Mouse (Mus musculus): Measurements from ENCODE around the gene Gm17545. TPM values are rescaled to one million over a fixed set of nuclear protein-coding genes. Genes with fewer than 3 reads are reported as not detected.
A peak's percentile ranks its signal among the peaks of the same experiment; 100 is the strongest.
"Not testable (repeated sequence)": the region's sequence is repeated elsewhere in the genome, so short reads cannot be mapped to it uniquely, and the experiment has no call there.

Gene Gm17545
- not detected in 2 replicates for polyA plus RNA-seq (2015; fragmentation: Nextera tagmentation; extraction: Ambion mirVana)

DNA sequence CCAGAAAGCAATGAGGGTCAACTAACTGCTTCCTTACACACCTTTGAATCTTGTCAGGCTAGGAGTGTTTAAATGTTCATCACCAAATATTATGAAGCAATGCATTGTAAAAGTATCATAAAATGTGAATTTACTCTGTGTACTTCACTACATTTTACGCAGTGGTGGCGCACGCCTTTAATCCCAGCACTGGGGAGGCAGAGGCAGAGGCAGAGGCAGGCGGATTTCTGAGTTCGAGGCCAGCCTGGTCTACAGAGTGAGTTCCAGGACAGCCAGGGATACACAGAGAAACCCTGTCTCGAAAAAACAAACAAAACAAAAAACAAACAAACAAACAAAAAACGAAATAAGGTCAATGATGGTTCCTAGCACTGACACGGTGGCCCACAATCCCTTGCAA lies at the start of gene Gm17545:
TSS of gene Gm17545 (plus strand) at position 301 of the 400 bp plus-strand sequence.
- not testable (repeated sequence) for H3K27ac ChIP-seq; H3K4me2 ChIP-seq (ENCODE audit: low read length); H3K9me3 ChIP-seq (replicated peaks; ENCODE audit: low read length); H3K9ac ChIP-seq (ENCODE audit: low read depth, low read length); ATAC-seq (replicated peaks; ENCODE audit: low FRiP score, low read depth); H3K4me1 ChIP-seq (replicated peaks; ENCODE audit: insufficient read depth, low read length); H3K4me3 ChIP-seq (replicated peaks; ENCODE audit: low read depth, low read length); DNase-seq (ENCODE audit: low spot score); H3K27me3 ChIP-seq (ENCODE audit: insufficient read depth, low read length)
- WGBS = 94% methylated on average over 8 of the region's 8 CpGs
- H3K36me3 ChIP-seq (ENCODE audit: insufficient read depth, low read length) = peaks cover 68% of the 10 kb centered on the region

GRCm38 (mm10) chr9:22405414-22405813 lies 48.7 kb upstream of the Gm17545 start:
- Histone ChIP-seq H3K4me2 (ENCODE audit: low read length) (no peak overlapping the region), H3K27ac (no peak overlapping the region), H3K36me3 (ENCODE audit: insufficient read depth, low read length) (no peaks in the 10 kb centered on the region), H3K4me3 (replicated peaks; ENCODE audit: low read depth, low read length) (no peak overlapping the region), H3K27me3 (ENCODE audit: insufficient read depth, low read length) (no peaks in the 10 kb centered on the region), H3K9ac (ENCODE audit: low read depth, low read length) (no peak overlapping the region), H3K9me3 (replicated peaks; ENCODE audit: low read length) (no peaks in the 10 kb centered on the region), H3K4me1 (replicated peaks; ENCODE audit: insufficient read depth, low read length) (no peaks in the 10 kb centered on the region)
- ATAC-seq (replicated peaks; ENCODE audit: low FRiP score, low read depth) (no peak), DNase-seq (ENCODE audit: low spot score) (no peak)
- no peak for TF ChIP-seq CTCF (IDR thresholded peaks at IDR 0.05; ENCODE audit: low read depth)
- 73% methylated on average over 3 of the region's 3 CpGs for WGBS

DNA sequence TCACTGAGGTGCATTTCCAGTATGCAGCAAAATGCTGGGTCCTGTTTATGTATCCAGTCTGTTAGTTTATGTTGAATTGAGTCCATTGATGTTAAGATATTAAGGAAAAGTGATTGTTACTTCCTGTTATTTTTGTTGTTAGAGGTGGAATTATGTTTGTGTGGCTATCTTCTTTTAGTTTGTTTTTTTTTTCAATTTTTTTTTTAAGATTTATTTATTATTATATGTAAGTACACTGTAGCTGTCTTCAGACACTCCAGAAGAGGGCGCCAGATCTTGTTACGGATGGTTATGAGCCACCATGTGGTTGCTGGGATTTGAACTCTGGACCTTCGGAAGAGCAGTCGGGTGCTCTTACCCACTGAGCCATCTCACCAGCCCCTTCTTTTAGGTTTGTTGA lies 46.5 kb upstream of the Gm17545 start:
- 75% methylated on average over 3 of the region's 4 CpGs for WGBS
- DNase-seq (ENCODE audit: low spot score) = not testable (repeated sequence)

GRCm38 (mm10) chr9:22408344-22408743 lies 45.7 kb upstream of the Gm17545 start:
- peak; percentile 24 for DNase-seq (ENCODE audit: low spot score)
- 21% methylated on average over 4 of the region's 4 CpGs for WGBS

More for the DNA sequence above, 46.5 kb upstream of the Gm17545 start:
- not testable (repeated sequence) for H3K4me1 ChIP-seq (replicated peaks; ENCODE audit: insufficient read depth, low read length); H3K27ac ChIP-seq; ATAC-seq (replicated peaks; ENCODE audit: low FRiP score, low read depth); H3K36me3 ChIP-seq (ENCODE audit: insufficient read depth, low read length); H3K27me3 ChIP-seq (ENCODE audit: insufficient read depth, low read length); H3K4me3 ChIP-seq (replicated peaks; ENCODE audit: low read depth, low read length); H3K4me2 ChIP-seq (ENCODE audit: low read length); H3K9ac ChIP-seq (ENCODE audit: low read depth, low read length); H3K9me3 ChIP-seq (replicated peaks; ENCODE audit: low read length)

GRCm38 (mm10) chr9:22409501-22409900 lies 44.6 kb upstream of the Gm17545 start:
- WGBS = 64% methylated on average over 7 of the region's 7 CpGs
- H3K36me3 ChIP-seq (ENCODE audit: insufficient read depth, low read length) = no peaks in the 10 kb centered on the region
- 0 out of 2 replicates have a peak, but pooled peaks have one; percentile 6 for TF ChIP-seq CTCF (IDR thresholded peaks at IDR 0.05; ENCODE audit: low read depth)

More at GRCm38 (mm10) chr9:22408344-22408743, 45.7 kb upstream of the Gm17545 start:
- not testable (repeated sequence) for H3K9ac ChIP-seq (ENCODE audit: low read depth, low read length); H3K27me3 ChIP-seq (ENCODE audit: insufficient read depth, low read length); H3K4me3 ChIP-seq (replicated peaks; ENCODE audit: low read depth, low read length); H3K4me2 ChIP-seq (ENCODE audit: low read length); H3K4me1 ChIP-seq (replicated peaks; ENCODE audit: insufficient read depth, low read length); ATAC-seq (replicated peaks; ENCODE audit: low FRiP score, low read depth); H3K36me3 ChIP-seq (ENCODE audit: insufficient read depth, low read length); H3K27ac ChIP-seq; H3K9me3 ChIP-seq (replicated peaks; ENCODE audit: low read length)
- TF ChIP-seq CTCF (IDR thresholded peaks at IDR 0.05; ENCODE audit: low read depth) = peak; percentile 53; the same call in 1 of the 2 replicates

GRCm38 (mm10) chr9:22411002-22411857 lies 42.9 kb upstream of the Gm17545 start, which contains the start of gene 9530077C05Rik:
9530077C05Rik (plus strand) TSS chr9:22411513.
- TF ChIP-seq CTCF (IDR thresholded peaks at IDR 0.05; ENCODE audit: low read depth) = peak; percentile 93
- Histone ChIP-seq H3K4me1 (replicated peaks; ENCODE audit: insufficient read depth, low read length) (no peaks in the 10 kb centered on the region), H3K9ac (ENCODE audit: low read depth, low read length) (peak within 1 kb of the TSS; percentile 59; the same call in 1 of the 2 replicates), H3K27ac (no peak within 1 kb of the TSS), H3K4me3 (replicated peaks; ENCODE audit: low read depth, low read length) (peak within 1 kb of the TSS; percentile 52), H3K4me2 (ENCODE audit: low read length) (peak within 1 kb of the TSS; percentile 90), H3K36me3 (ENCODE audit: insufficient read depth, low read length) (no peaks in the 10 kb centered on the region), H3K27me3 (ENCODE audit: insufficient read depth, low read length) (no peaks in the 10 kb centered on the region), H3K9me3 (replicated peaks; ENCODE audit: low read length) (no peaks in the 10 kb centered on the region)
- peak; percentile 97 for ATAC-seq (replicated peaks; ENCODE audit: low FRiP score, low read depth)
- peak; percentile 97 for DNase-seq (ENCODE audit: low spot score)
- under 1% methylated on average over 43 of the region's 43 CpGs for WGBS

More at GRCm38 (mm10) chr9:22409501-22409900, 44.6 kb upstream of the Gm17545 start:
- H3K4me3 ChIP-seq (replicated peaks; ENCODE audit: low read depth, low read length) = no peak overlapping the region
- no peak overlapping the region for H3K9ac ChIP-seq (ENCODE audit: low read depth, low read length)
- no peak overlapping the region for H3K4me2 ChIP-seq (ENCODE audit: low read length)
- DNase-seq (ENCODE audit: low spot score) (no peak), ATAC-seq (replicated peaks; ENCODE audit: low FRiP score, low read depth) (no peak)
- H3K9me3 ChIP-seq (replicated peaks; ENCODE audit: low read length) = no peaks in the 10 kb centered on the region
- H3K27ac ChIP-seq = no peak overlapping the region
- no peaks in the 10 kb centered on the region for H3K27me3 ChIP-seq (ENCODE audit: insufficient read depth, low read length)
- no peaks in the 10 kb centered on the region for H3K4me1 ChIP-seq (replicated peaks; ENCODE audit: insufficient read depth, low read length)
